Mouse (Mus musculus): Measurements from ENCODE around the gene Mybpc2. TPM values are rescaled to one million over a fixed set of nuclear protein-coding genes. Genes with fewer than 3 reads are reported as not detected.

Gene Mybpc2
- polyA plus RNA-seq, 1 experiment from 2014 or later: 0.20 TPM

- Histone ChIP-seq H3K4me2 (ENCODE audit: low read length) (no peak overlapping the region), H3K9ac (replicated peaks; ENCODE audit: low read length) (no peak overlapping the region; the same call in 1 of the 2 replicates), H3K9me3 (ENCODE audit: control insufficient read depth, low read length) (no peaks in the 10 kb centered on the region), H3K27ac (replicated peaks; ENCODE audit: low read depth, low read length) (peak overlapping the region; percentile 60), H3K27me3 (ENCODE audit: control insufficient read depth, insufficient read depth, low read length) (peaks cover 15% of the 10 kb centered on the region; the same call in 1 of the 2 replicates), H3K4me1 (ENCODE audit: control insufficient read depth, insufficient read depth, low read length) (peaks cover 21% of the 10 kb centered on the region), H3K4me3 (replicated peaks; ENCODE audit: low read depth, low read length) (no peak overlapping the region), H3K36me3 (ENCODE audit: control insufficient read depth, insufficient read depth, low read length) (no peaks in the 10 kb centered on the region)
- 14% methylated on average over 4 of the region's 4 CpGs for WGBS
- peak; percentile 69 for DNase-seq
- peak; percentile 66 for ATAC-seq (ENCODE audit: low FRiP score, low TSS enrichment)
These were observed 50.0 kb downstream of the Mybpc2 start for GRCm38 (mm10) chr7:44474419-44474818.

GRCm38 (mm10) chr7:44472961-44473646, 51.4 kb downstream of the Mybpc2 start:
- no peaks in the 10 kb centered on the region for H3K36me3 ChIP-seq (ENCODE audit: control insufficient read depth, insufficient read depth, low read length)
- peaks cover 33% of the 10 kb centered on the region for H3K4me1 ChIP-seq (ENCODE audit: control insufficient read depth, insufficient read depth, low read length)
- 63% methylated on average over 9 of the region's 9 CpGs for whole genome bisulfite sequencing
- H3K4me2 ChIP-seq (ENCODE audit: low read length): no peak overlapping the region
- peaks cover 13% of the 10 kb centered on the region; the same call in 1 of the 2 replicates for H3K27me3 ChIP-seq (ENCODE audit: control insufficient read depth, insufficient read depth, low read length)
- DNase-seq (no peak), ATAC-seq (ENCODE audit: low FRiP score, low TSS enrichment) (no peak)
- 0 out of 2 replicates have a peak overlapping the region, but pooled peaks have one; percentile 17 for H3K27ac ChIP-seq (replicated peaks; ENCODE audit: low read depth, low read length)
- H3K4me3 ChIP-seq (replicated peaks; ENCODE audit: low read depth, low read length): no peak overlapping the region
- H3K9me3 ChIP-seq (ENCODE audit: control insufficient read depth, low read length): no peaks in the 10 kb centered on the region
- H3K9ac ChIP-seq (replicated peaks; ENCODE audit: low read length): no peak overlapping the region

GRCm38 (mm10) chr7:44472558-44472885, 51.9 kb downstream of the Mybpc2 start:
- DNase-seq (no peak), ATAC-seq (ENCODE audit: low FRiP score, low TSS enrichment) (no peak)
- H3K4me1 ChIP-seq (ENCODE audit: control insufficient read depth, insufficient read depth, low read length): peaks cover 33% of the 10 kb centered on the region
- H3K27me3 ChIP-seq (ENCODE audit: control insufficient read depth, insufficient read depth, low read length): peaks cover 7% of the 10 kb centered on the region; the same call in 1 of the 2 replicates
- H3K36me3 ChIP-seq (ENCODE audit: control insufficient read depth, insufficient read depth, low read length): no peaks in the 10 kb centered on the region
- H3K4me3 ChIP-seq (replicated peaks; ENCODE audit: low read depth, low read length): no peak overlapping the region
- H3K9me3 ChIP-seq (ENCODE audit: control insufficient read depth, low read length): no peaks in the 10 kb centered on the region
- no peak overlapping the region for H3K27ac ChIP-seq (replicated peaks; ENCODE audit: low read depth, low read length)
- no peak overlapping the region for H3K9ac ChIP-seq (replicated peaks; ENCODE audit: low read length)
- no peak overlapping the region for H3K4me2 ChIP-seq (ENCODE audit: low read length)
- WGBS: 12% methylated on average over 1 of the region's 1 CpGs

GRCm38 (mm10) chr7:44471880-44472557, 52.4 kb downstream of the Mybpc2 start:
- no peak for ATAC-seq (ENCODE audit: low FRiP score, low TSS enrichment)
- peaks cover 4% of the 10 kb centered on the region; the same call in 1 of the 2 replicates for H3K27me3 ChIP-seq (ENCODE audit: control insufficient read depth, insufficient read depth, low read length)
- WGBS: 37% methylated on average over 6 of the region's 6 CpGs
- H3K4me1 ChIP-seq (ENCODE audit: control insufficient read depth, insufficient read depth, low read length): peaks cover 35% of the 10 kb centered on the region
- no peaks in the 10 kb centered on the region for H3K36me3 ChIP-seq (ENCODE audit: control insufficient read depth, insufficient read depth, low read length)
- DNase-seq: no peak
- no peak overlapping the region for H3K4me3 ChIP-seq (replicated peaks; ENCODE audit: low read depth, low read length)
- no peak overlapping the region; the same call in 1 of the 2 replicates for H3K27ac ChIP-seq (replicated peaks; ENCODE audit: low read depth, low read length)
- no peaks in the 10 kb centered on the region for H3K9me3 ChIP-seq (ENCODE audit: control insufficient read depth, low read length)
- H3K9ac ChIP-seq (replicated peaks; ENCODE audit: low read length): no peak overlapping the region
- H3K4me2 ChIP-seq (ENCODE audit: low read length): no peak overlapping the region

GRCm38 (mm10) chr7:44470696-44471612, 53.5 kb downstream of the Mybpc2 start:
- Histone ChIP-seq H3K4me2 (ENCODE audit: low read length) (no peak overlapping the region), H3K9ac (replicated peaks; ENCODE audit: low read length) (no peak overlapping the region), H3K4me3 (replicated peaks; ENCODE audit: low read depth, low read length) (no peak overlapping the region), H3K27me3 (ENCODE audit: control insufficient read depth, insufficient read depth, low read length) (no peaks in the 10 kb centered on the region), H3K27ac (replicated peaks; ENCODE audit: low read depth, low read length) (no peak overlapping the region), H3K4me1 (ENCODE audit: control insufficient read depth, insufficient read depth, low read length) (peaks cover 35% of the 10 kb centered on the region), H3K36me3 (ENCODE audit: control insufficient read depth, insufficient read depth, low read length) (no peaks in the 10 kb centered on the region), H3K9me3 (ENCODE audit: control insufficient read depth, low read length) (no peaks in the 10 kb centered on the region)
- WGBS: 89% methylated on average over 16 of the region's 16 CpGs
- DNase-seq: no peak
- no peak for ATAC-seq (ENCODE audit: low FRiP score, low TSS enrichment)

GRCm38 (mm10) chr7:44469677-44470675, 54.5 kb downstream of the Mybpc2 start:
- no peak overlapping the region for H3K4me2 ChIP-seq (ENCODE audit: low read length)
- no peak overlapping the region for H3K9ac ChIP-seq (replicated peaks; ENCODE audit: low read length)
- no peak overlapping the region for H3K4me3 ChIP-seq (replicated peaks; ENCODE audit: low read depth, low read length)
- ATAC-seq (ENCODE audit: low FRiP score, low TSS enrichment): no peak
- H3K4me1 ChIP-seq (ENCODE audit: control insufficient read depth, insufficient read depth, low read length): peaks cover 41% of the 10 kb centered on the region
- H3K36me3 ChIP-seq (ENCODE audit: control insufficient read depth, insufficient read depth, low read length): peaks cover 3% of the 10 kb centered on the region; the same call in 1 of the 2 replicates
- H3K27ac ChIP-seq (replicated peaks; ENCODE audit: low read depth, low read length): peak overlapping the region; percentile 93; the same call in 1 of the 2 replicates
- 90% methylated on average over 16 of the region's 16 CpGs for WGBS
- H3K9me3 ChIP-seq (ENCODE audit: control insufficient read depth, low read length): no peaks in the 10 kb centered on the region
- DNase-seq: no peak
- H3K27me3 ChIP-seq (ENCODE audit: control insufficient read depth, insufficient read depth, low read length): no peaks in the 10 kb centered on the region

- peak; percentile 38 for DNase-seq
- Histone ChIP-seq H3K4me2 (ENCODE audit: low read length) (peak overlapping the region; percentile 76), H3K4me3 (replicated peaks; ENCODE audit: low read depth, low read length) (peak overlapping the region; percentile 46), H3K9ac (replicated peaks; ENCODE audit: low read length) (peak overlapping the region; percentile 64), H3K9me3 (ENCODE audit: control insufficient read depth, low read length) (no peaks in the 10 kb centered on the region), H3K27ac (replicated peaks; ENCODE audit: low read depth, low read length) (peak overlapping the region; percentile 93), H3K4me1 (ENCODE audit: control insufficient read depth, insufficient read depth, low read length) (peaks cover 46% of the 10 kb centered on the region), H3K36me3 (ENCODE audit: control insufficient read depth, insufficient read depth, low read length) (peaks cover 9% of the 10 kb centered on the region), H3K27me3 (ENCODE audit: control insufficient read depth, insufficient read depth, low read length) (no peaks in the 10 kb centered on the region)
- ATAC-seq (ENCODE audit: low FRiP score, low TSS enrichment): no peak
- WGBS: 51% methylated on average over 15 of the region's 15 CpGs
These were observed 55.7 kb downstream of the Mybpc2 start for GRCm38 (mm10) chr7:44468644-44469285.
